Mouse (Mus musculus): Measurements from ENCODE around the gene Bmp8a.
"Not testable (repeated sequence)": the region's sequence is repeated elsewhere in the genome, so short reads cannot be mapped to it uniquely, and the experiment has no call there.

The Bmp8a gene

GRCm38 (mm10) chr4:123331326-123331725, 11.7 kb downstream of the Bmp8a start:
- DNase-seq (ENCODE audit: low spot score) = no peak

GRCm38 (mm10) chr4:123328946-123329345, 14.1 kb downstream of the Bmp8a start:
- DNase-seq (ENCODE audit: low spot score) = no peak

GRCm38 (mm10) chr4:123327630-123328029, 15.4 kb downstream of the Bmp8a start:
- DNase-seq (ENCODE audit: low spot score) = no peak

GRCm38 (mm10) chr4:123326087-123326486, 17.0 kb downstream of the Bmp8a start:
- DNase-seq (ENCODE audit: low spot score) = no peak

- no peak for DNase-seq (ENCODE audit: low spot score)
These were observed 19.5 kb downstream of the Bmp8a start, which contains the start of gene Oxct2a for GRCm38 (mm10) chr4:123323534-123323933. Gene Oxct2a (minus strand): TSS chr4:123323634.

- not testable (repeated sequence) for DNase-seq (ENCODE audit: low spot score)
These were observed 20.1 kb downstream of the Bmp8a start for GRCm38 (mm10) chr4:123322910-123323309.

GRCm38 (mm10) chr4:123314497-123314896, 28.6 kb downstream of the Bmp8a start:
- DNase-seq (ENCODE audit: low spot score) = no peak

GRCm38 (mm10) chr4:123313010-123313409, 30.0 kb downstream of the Bmp8a start:
- no peak for DNase-seq (ENCODE audit: low spot score)

- DNase-seq (ENCODE audit: low spot score) = no peak
These were observed 31.2 kb downstream of the Bmp8a start for GRCm38 (mm10) chr4:123311845-123312244.

GRCm38 (mm10) chr4:123308292-123308691, 34.8 kb downstream of the Bmp8a start:
- DNase-seq (ENCODE audit: low spot score) = no peak

- DNase-seq (ENCODE audit: low spot score) = no peak
These were observed 36.1 kb downstream of the Bmp8a start for GRCm38 (mm10) chr4:123306999-123307398.

- DNase-seq (ENCODE audit: low spot score) = peak; percentile 38
These were observed 37.3 kb downstream of the Bmp8a start for GRCm38 (mm10) chr4:123305789-123306188.

- no peak for DNase-seq (ENCODE audit: low spot score)
These were observed 43.9 kb downstream of the Bmp8a start for GRCm38 (mm10) chr4:123298980-123299670.

- DNase-seq (ENCODE audit: low spot score) = no peak
These were observed 44.8 kb downstream of the Bmp8a start for GRCm38 (mm10) chr4:123298226-123298625.

- no peak for DNase-seq (ENCODE audit: low spot score)
These were observed 45.7 kb downstream of the Bmp8a start for GRCm38 (mm10) chr4:123297195-123297960.

GRCm38 (mm10) chr4:123296148-123296534, 46.9 kb downstream of the Bmp8a start:
- DNase-seq (ENCODE audit: low spot score) = no peak

- no peak for DNase-seq (ENCODE audit: low spot score)
These were observed 47.4 kb downstream of the Bmp8a start for GRCm38 (mm10) chr4:123295516-123296147.

GRCm38 (mm10) chr4:123295026-123295425, 48.0 kb downstream of the Bmp8a start:
- not testable (repeated sequence) for DNase-seq (ENCODE audit: low spot score)

GRCm38 (mm10) chr4:123293661-123294443, 49.2 kb downstream of the Bmp8a start:
- no peak for DNase-seq (ENCODE audit: low spot score)

GRCm38 (mm10) chr4:123292989-123293388, 50.1 kb downstream of the Bmp8a start:
- no peak for DNase-seq (ENCODE audit: low spot score)

- no peak for DNase-seq (ENCODE audit: low spot score)
These were observed 50.7 kb downstream of the Bmp8a start for GRCm38 (mm10) chr4:123292390-123292789.

GRCm38 (mm10) chr4:123289038-123289437, 54.0 kb downstream of the Bmp8a start:
- no peak for DNase-seq (ENCODE audit: low spot score)

Data from layer of hippocampus, adult 9-10 months (tissue).